Mouse (Mus musculus) thymus, postnatal 14 days (tissue): ENCODE results near the gene Ggnbp2.
"Not testable (repeated sequence)": the region's sequence is repeated elsewhere in the genome, so short reads cannot be mapped to it uniquely, and the experiment has no call there.

Experiments
- DNase-seq: peaks from one replicate; pipeline ENCODE4 v3.0.0; 2021

Gene Ggnbp2

GRCm38 (mm10) chr11:84879007-84879771 lies 8.6 kb upstream of the Ggnbp2 start:
- DNase-seq = no peak

DNA sequence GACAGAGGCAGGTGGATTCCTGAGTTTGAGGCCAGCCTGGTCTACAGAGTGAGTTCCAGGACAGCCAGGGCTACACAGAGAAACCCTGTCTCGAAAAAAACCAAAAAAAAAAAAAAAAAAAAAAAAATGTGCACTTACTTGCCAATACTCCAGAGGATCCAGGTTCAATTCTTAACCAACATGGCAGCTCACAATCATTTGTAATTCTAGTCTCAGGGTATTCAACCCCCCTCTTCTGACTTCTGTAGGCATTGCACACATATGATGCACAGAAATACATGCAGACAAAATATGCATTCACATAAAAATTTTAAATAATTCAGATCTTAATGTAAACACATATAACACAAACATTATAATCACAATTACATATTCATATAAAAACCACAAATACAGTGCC lies 5.4 kb upstream of the Ggnbp2 start:
- not testable (repeated sequence) for DNase-seq

DNA sequence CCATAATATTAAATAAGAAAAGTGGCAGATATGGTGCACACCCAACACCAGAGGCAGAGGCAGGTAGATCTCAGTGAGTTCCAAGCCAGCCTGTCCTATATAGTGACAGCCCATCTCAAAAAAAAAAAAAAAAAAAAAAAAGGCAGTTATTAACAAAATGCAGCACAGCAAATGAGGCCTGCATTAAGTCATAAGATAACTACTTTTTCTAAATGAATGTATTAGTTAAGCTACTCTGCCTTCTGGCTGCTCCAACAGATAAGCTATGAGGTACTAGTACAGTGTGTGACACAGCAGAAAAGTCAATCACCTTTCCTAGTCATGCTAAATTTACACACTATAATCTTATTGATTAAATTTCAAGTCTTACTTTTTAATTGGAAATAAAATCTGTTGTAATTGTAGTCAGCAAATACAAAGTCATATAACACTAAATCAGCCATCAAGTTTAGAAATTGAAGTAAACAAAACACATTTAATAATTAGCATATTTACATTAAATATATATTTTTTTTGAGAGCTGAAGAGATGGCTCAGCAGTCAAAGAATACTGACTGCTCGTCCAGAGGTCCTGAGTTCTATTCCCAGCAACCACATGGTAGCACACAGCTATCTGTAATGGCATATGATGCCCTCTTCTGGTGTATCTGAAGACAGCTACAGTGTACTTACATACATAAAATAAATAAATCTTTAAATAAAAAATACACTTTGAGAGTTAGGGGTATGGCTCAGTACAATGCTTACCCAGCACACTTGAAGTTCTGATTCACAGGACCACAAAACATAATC lies 2.6 kb upstream of the Ggnbp2 start:
- DNase-seq = no peak

DNA sequence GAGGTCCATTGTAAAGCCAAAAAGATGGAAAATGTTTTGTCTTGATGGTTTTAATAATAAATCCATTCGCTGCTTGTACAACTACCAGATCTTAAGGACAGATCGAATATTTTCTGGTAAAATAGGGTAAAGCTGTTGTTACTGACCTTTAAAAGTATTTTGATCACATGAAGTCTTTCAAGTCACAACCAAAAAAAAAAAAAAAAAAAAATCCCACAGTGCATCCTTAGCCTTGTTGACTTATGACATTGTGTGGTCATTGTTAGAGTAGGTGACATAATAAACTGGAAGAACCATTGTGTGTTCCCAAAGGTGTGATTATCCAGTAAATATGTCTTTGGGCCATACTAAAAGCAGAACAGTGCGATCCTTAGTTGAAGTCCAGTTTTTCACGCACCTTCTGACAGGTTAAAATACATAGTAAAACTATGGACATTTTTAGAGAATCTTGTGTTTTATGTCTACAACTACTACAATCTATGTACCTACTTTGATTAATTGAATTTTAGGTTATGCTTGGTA lies 992 bp upstream of the Ggnbp2 start:
- DNase-seq = no peak

DNA sequence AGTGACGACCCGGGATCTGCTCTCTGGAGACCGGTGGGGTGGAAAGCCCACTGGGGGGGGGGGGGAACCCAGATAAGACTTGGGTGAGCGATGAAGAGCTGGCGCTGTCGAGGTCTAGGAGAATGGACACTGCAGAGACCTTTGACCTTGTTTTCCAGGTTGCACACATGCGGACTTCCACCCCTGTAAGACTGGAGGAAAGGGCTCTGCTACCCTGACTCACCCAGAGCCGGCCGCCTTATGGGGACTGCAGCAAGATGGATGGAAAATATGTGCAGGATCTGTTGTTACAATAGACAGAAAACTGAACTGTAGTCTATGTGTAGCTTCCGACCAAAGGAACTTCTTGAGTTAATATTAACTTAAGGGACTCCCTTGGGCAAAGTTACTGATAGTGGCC lies 429 bp upstream of the Ggnbp2 start:
- DNase-seq = no peak

DNA sequence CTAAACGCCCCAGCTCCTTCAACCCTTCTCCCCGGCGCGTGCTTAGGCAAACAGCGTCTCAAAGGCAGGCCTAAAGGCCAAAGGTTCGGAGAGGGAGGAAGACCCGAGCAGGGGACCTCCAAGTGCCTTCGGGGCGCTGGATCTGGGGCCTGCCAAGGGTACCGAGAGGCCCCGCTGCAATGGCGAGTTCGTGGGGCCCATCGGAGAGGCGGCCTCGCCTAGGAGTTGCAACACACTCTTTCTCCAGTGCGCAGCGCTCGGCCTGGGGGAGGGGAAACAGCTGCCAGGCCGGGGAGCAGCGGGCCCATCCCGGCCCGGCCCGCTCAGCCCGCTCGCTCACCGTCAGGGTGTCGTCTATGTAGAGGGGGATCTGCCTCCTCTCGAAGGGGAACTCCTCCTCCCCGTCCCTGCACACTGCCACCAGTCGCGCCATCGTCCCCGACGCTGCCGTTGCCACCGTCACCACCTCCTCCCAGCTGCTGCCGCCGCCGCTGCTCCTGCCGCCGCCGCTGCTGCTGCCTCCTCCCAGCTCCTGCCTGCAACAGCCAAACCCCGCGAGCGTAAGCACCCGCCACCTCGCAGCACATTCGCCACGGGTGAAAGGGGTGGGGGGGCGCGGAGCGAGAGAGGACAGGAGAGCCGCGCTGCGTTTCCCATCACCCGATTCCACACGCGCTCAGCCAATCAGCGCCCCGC lies 932 bp downstream of the Ggnbp2 start:
- peak; percentile 97 for DNase-seq

- peak; percentile 20 for DNase-seq
Measured at GRCm38 (mm10) chr11:84868786-84869259, 1.8 kb downstream of the Ggnbp2 start.

- DNase-seq = no peak
Measured at GRCm38 (mm10) chr11:84867586-84867985, 3.0 kb downstream of the Ggnbp2 start.

- DNase-seq = no peak
Measured at GRCm38 (mm10) chr11:84865268-84865667, 5.3 kb downstream of the Ggnbp2 start.

DNA sequence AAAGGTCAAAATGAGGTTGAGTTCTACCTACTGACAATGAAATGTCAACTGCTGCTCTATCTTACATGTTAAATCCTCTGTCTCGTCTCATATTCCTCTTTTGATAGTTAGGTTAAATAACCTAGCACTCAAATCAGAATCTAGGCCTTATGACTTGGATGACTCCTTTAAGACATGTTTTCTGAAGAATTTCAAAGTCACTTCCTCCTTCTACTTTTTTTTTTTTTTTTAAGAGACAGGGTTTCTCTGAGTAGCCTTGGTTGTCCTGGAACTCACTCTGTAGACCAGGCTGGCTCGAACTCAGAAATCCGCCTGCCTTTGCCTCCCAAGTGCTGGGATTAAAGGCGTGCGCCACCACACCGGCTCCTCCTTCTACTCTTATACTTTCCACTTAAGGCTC lies 15.3 kb downstream of the Ggnbp2 start:
- no peak for DNase-seq

GRCm38 (mm10) chr11:84847475-84848090 lies 23.0 kb downstream of the Ggnbp2 start:
- DNase-seq = no peak

DNA sequence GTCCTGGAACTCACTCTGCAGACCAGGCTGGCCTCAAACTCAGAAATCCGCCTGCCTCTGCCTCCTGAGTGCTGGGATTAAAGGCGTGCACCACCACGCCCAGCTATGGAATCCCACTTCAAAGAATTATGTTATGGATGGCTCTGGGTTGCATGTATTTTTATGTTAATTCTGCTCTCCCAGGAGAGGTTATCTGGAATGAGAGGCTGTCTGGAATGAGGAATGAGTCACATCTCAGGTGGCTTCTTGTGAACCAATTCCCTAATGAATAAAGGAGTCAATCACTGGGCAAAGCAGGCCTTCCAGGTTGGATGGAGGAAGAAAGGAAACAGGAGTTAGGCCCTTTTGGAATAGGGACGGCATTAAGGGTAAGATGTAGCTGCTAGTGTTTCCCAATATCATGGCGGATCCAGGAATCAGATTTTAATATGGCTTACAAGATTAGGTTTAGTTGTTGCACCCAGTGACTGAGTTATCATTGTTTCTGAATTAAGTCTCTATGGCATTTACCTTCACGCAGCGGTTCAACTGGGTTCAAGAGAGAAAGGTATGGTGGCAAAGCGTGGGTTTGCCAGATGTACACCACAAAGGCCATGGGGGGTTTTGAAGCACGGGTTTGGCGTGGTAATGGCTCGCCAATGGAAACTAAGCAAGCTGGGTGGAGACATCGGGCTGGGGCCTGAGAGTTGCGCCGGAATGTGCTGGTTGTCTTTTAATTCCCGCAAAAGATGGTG lies 23.7 kb downstream of the Ggnbp2 start:
- no peak for DNase-seq

DNA sequence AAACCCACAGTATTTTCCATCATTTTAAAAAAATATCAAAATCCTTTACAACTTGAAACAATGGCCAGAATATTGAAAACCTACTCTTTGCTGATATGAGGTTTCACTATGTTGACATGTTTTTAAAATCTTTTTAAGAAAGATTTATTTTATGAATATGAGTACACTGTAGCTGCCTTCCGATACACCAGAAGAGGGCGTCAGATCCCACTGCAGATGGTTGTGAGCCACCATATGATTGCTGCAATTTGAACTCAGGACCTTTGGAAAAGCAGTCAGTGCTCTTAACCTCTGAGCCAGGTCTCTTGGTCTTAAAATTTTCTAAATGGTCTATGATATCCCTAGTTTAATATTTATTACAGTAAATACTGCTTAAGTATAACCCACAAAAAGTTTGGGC lies 31.3 kb downstream of the Ggnbp2 start:
- DNase-seq = no peak

DNA sequence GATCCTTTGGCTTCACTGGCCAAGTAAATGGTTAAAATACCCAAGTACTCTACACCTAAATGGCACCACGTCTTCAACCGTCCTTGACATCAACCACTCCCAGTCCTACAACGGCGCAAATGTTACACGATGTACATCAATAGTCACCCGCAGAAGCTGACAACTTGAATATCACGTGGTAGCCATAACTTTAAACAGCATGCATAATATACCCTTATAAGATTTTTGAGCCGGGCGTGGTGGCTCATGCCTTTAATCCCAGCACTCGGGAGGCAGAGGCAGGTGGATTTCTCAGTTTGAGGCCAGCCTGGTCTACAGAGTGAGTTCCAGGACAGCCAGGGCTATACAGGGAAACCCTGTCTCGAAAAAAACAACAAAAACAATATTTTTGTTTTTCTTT lies 41.1 kb downstream of the Ggnbp2 start:
- not testable (repeated sequence) for DNase-seq

DNA sequence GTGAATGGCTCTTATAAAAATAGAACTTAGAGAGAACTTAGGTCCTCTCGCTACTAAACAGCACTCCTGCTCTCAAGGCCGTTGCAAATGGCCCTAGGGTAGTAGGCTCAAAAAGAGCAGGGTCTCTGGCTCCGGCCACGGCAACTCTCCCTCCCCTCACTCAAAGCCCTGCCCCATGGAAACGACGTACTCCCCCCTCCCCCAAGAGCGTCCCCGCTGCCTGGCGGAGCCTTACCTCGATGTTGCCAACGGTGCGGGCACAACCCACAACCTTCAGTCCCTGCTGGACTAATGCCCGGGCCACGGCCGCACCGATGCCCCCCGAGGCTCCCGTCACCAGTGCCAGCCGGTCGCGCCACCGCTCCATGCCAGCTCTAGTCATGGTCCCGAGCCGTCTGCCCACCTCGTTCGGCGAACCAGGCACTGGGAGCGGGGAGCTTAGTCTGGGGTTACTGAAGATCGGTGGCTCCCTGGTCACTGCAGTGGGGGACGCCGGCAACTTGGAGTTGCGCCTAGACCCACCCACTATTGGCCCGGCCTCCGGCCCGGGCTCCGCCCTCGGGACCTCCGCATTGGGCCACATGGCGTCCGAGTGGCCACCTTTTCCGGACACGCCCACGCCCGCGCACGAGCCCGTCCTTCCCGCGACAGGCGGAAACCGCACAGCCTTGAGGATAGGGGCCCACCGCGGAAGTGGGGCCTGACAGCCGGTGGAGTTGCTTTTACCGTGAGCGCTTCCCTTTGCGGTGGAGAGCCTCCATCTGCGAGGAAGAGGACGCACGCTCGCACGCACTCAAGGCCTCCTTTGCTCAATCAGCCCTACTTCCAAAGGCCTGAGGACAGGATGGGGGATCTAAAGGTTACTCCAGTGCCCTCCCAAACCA lies 41.9 kb downstream of the Ggnbp2 start, which contains the start of gene Dhrs11:
Gene Dhrs11 (minus strand): TSS at position 479 of the 884 bp plus-strand sequence.
- peak; percentile 83 for DNase-seq

DNA sequence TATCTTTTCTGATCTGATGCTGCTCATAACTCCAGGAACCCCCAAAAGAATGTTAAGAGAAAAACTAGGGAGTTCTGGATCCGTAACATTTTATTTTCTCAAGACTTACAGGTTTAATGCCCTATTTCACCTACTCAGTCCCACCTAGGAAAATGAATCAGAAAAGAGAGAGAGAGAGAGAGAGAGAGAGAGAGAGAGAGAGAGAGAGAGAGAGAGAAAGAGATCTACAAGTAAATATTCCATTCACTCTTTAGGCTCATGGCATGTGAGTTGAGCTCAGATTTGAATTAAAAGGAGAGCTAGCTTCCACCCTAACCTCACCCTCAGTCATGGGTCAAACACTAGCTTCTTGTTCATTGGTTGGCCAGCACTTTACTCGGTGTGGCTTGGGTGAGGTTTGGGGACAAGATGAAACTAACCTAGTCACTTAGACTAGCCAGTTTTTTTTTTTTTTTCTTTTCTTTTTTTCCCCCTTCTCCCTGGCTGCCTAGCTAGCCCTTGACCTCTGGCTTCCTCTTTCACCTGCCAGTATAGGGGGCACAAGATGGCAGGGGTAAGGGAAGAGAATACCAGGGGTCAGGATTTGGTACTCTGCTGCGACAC lies 42.6 kb downstream of the Ggnbp2 start:
- no peak for DNase-seq

DNA sequence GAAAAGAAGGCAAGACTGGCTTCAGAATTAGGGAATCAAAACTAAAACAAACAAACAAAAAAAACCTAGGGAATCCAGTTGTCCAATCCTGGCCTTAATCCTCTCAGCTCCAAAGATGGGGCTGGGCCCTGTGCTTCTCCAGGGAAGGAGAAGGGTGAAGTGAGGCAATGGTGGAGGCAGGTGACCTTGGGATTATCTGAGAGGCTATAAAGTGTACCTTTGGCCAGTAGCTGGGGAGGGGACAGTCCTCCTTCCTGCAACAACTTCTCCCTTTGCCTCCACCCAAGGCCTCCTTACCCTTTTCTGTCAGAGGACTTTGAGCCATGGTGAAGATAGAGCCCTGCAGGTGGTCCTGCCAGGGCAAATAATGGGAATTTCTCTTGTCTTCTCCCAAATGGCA lies 43.1 kb downstream of the Ggnbp2 start:
- DNase-seq = no peak

- no peak for DNase-seq
Measured at GRCm38 (mm10) chr11:84826185-84826584, 44.4 kb downstream of the Ggnbp2 start.

GRCm38 (mm10) chr11:84825261-84825807 lies 45.3 kb downstream of the Ggnbp2 start:
- DNase-seq = no peak

DNA sequence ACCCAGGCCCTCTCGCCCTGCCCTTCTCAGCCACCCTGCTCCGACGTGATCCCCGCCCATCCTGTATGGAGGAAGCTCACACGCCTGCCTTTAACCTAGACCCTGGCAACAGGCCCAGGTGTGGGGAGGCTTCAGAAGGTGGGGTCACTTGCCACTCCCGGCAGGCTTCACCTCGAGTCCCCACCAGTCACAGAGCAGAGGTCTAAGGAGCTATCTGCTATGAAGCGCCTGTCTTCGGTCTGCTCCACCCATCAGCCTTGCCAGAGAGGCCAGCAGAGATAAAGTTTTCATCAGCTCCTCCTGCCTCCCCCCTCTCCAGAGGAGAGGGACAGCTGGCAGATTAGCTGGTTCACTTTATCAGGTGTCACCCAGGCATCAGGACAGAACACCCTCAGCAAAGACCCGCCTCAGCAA lies 47.1 kb downstream of the Ggnbp2 start:
- DNase-seq = no peak
